Mouse (Mus musculus) G1E (cell line): ENCODE measurements around the gene Ttc39a.

Experiments used
- CTCF ChIP-seq: IDR thresholded peaks from 2 replicates; pipeline ENCODE4 v1.5.1; 2012; ENCODE audit warnings: low read depth, low read length, inconsistent platforms, mixed read lengths
- TAL1 ChIP-seq: conservative IDR thresholded peaks from 2 replicates; pipeline ENCODE4 v1.6.1; 2012; ENCODE audit warnings: low read depth, low read length, inconsistent platforms, mixed read lengths

GRCm38 (mm10) chr4:109393902-109394301 lies 12.5 kb upstream of the Ttc39a start:
- TF ChIP-seq CTCF, result no peak
- TF ChIP-seq TAL1, result no peak
